Mouse (Mus musculus): ENCODE data around the gene Ivns1abp.

DNA sequence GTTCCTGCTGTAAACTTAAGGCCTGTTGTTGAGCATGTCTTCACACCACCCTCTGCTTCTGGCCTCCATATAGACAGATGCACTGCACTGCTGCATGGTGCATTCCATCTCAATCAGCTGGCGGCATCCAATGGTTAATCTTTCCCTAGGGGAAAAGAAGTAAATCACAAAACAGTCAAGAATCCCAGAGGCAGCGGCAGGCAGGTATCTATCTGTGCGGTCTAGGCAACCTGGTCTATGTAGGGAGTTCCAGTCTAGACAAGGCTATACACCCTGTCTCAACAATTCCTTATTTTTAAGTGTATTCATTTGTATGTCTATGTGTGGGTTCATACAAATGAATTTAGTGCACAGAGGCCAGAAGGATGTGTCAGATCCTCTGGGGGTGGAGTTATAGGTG, 24.2 kb downstream of the Ivns1abp start:
- no peak for TF ChIP-seq POLR2A (IDR thresholded peaks at IDR 0.05; ENCODE audit: borderline replicate concordance, low read depth, low read length)
- no peak for TF ChIP-seq CTCF (IDR thresholded peaks at IDR 0.05; ENCODE audit: low read depth, low read length)
